Mouse (Mus musculus): ENCODE measurements at regions not wholly inside any gene's neighbourhood (a gene's known extent, or its start where the extent isn't known, plus 50 kb on each side); places are given as distances from the start of the nearest gene placed in this dataset.
"Not testable (repeated sequence)": the region's sequence is repeated elsewhere in the genome, so short reads cannot be mapped to it uniquely, and the experiment has no call there.

- DNase-seq (ENCODE audit: low spot score in 2 of 2): no peak
Measured at GRCm38 (mm10) chr8:113916649-113917048, 68.1 kb upstream of the Adamts18 start.

- DNase-seq (ENCODE audit: low spot score in 2 of 2): no peak
Measured at GRCm38 (mm10) chr8:113917197-113917596, 68.7 kb upstream of the Adamts18 start.

GRCm38 (mm10) chr8:113920306-113920705, 71.8 kb upstream of the Adamts18 start:
- peak in 1 of 2 experiments; percentile 33 for DNase-seq (ENCODE audit: low spot score in 2 of 2)

GRCm38 (mm10) chr8:113923381-113923780, 74.8 kb upstream of the Adamts18 start:
- no peak for DNase-seq (ENCODE audit: low spot score in 2 of 2)

GRCm38 (mm10) chr8:113953721-113954120, 105.2 kb upstream of the Adamts18 start:
- DNase-seq (ENCODE audit: low spot score in 2 of 2): no peak

GRCm38 (mm10) chr8:113956439-113957043, 108.0 kb upstream of the Adamts18 start:
- DNase-seq (ENCODE audit: low spot score in 2 of 2): no peak

- DNase-seq (ENCODE audit: low spot score in 2 of 2): no peak
Measured at GRCm38 (mm10) chr8:113957821-113958220, 109.3 kb upstream of the Adamts18 start.

- no peak for DNase-seq (ENCODE audit: low spot score in 2 of 2)
Measured at GRCm38 (mm10) chr8:113975810-113976209, 127.3 kb upstream of the Adamts18 start.

GRCm38 (mm10) chr8:113976626-113977025, 128.1 kb upstream of the Adamts18 start:
- no peak for DNase-seq (ENCODE audit: low spot score in 2 of 2)

- DNase-seq (ENCODE audit: low spot score in 2 of 2): no peak
Measured at GRCm38 (mm10) chr8:113977072-113977471, 128.5 kb upstream of the Adamts18 start.

- DNase-seq (ENCODE audit: low spot score in 2 of 2): no peak
Measured at GRCm38 (mm10) chr8:113978946-113979345, 130.4 kb upstream of the Adamts18 start.

- DNase-seq (ENCODE audit: low spot score in 2 of 2): no peak
Measured at GRCm38 (mm10) chr8:113979837-113980236, 131.3 kb upstream of the Adamts18 start.

- DNase-seq (ENCODE audit: low spot score in 2 of 2): no peak
Measured at GRCm38 (mm10) chr8:113981339-113981738, 132.8 kb upstream of the Adamts18 start.

- peak; percentile 55 to 81 for DNase-seq (ENCODE audit: low spot score in 2 of 2)
Measured at GRCm38 (mm10) chr8:113984845-113985244, 136.3 kb upstream of the Adamts18 start.

GRCm38 (mm10) chr8:113985471-113985870, 136.9 kb upstream of the Adamts18 start:
- DNase-seq (ENCODE audit: low spot score in 2 of 2): no peak

- no peak for DNase-seq (ENCODE audit: low spot score in 2 of 2)
Measured at GRCm38 (mm10) chr8:113985948-113986347, 137.4 kb upstream of the Adamts18 start.

GRCm38 (mm10) chr8:113990718-113991117, 142.2 kb upstream of the Adamts18 start:
- DNase-seq (ENCODE audit: low spot score in 2 of 2): no peak

GRCm38 (mm10) chr8:113998881-113999280, 134.5 kb upstream of the Nudt7 start:
- DNase-seq (ENCODE audit: low spot score in 2 of 2): no peak

GRCm38 (mm10) chr8:114001674-114002073, 131.7 kb upstream of the Nudt7 start:
- DNase-seq (ENCODE audit: low spot score in 2 of 2): no peak

- no peak for DNase-seq (ENCODE audit: low spot score in 2 of 2)
Measured at GRCm38 (mm10) chr8:114004436-114004835, 128.9 kb upstream of the Nudt7 start.

GRCm38 (mm10) chr8:114006587-114006986, 126.8 kb upstream of the Nudt7 start:
- no peak for DNase-seq (ENCODE audit: low spot score in 2 of 2)

GRCm38 (mm10) chr8:114007103-114007502, 126.3 kb upstream of the Nudt7 start:
- DNase-seq (ENCODE audit: low spot score in 2 of 2): peak; percentile 52 to 87

GRCm38 (mm10) chr8:114018364-114018763, 115.0 kb upstream of the Nudt7 start:
- no peak for DNase-seq (ENCODE audit: low spot score in 2 of 2)

- not testable (repeated sequence) for DNase-seq (ENCODE audit: low spot score in 2 of 2)
Measured at GRCm38 (mm10) chr8:114030141-114030540, 103.2 kb upstream of the Nudt7 start.
